Mouse (Mus musculus): ENCODE measurements around the gene Samd14.

The Samd14 gene

GRCm38 (mm10) chr11:94990102-94990748 is 19.5 kb upstream of the Samd14 start:
- peak; percentile 54 for DNase-seq

GRCm38 (mm10) chr11:94990749-94991577 is 18.7 kb upstream of the Samd14 start, which contains the start of gene Ppp1r9b:
Gene Ppp1r9b, plus strand, starts transcription at chr11:94991035.
- DNase-seq: peak; percentile 90

DNA sequence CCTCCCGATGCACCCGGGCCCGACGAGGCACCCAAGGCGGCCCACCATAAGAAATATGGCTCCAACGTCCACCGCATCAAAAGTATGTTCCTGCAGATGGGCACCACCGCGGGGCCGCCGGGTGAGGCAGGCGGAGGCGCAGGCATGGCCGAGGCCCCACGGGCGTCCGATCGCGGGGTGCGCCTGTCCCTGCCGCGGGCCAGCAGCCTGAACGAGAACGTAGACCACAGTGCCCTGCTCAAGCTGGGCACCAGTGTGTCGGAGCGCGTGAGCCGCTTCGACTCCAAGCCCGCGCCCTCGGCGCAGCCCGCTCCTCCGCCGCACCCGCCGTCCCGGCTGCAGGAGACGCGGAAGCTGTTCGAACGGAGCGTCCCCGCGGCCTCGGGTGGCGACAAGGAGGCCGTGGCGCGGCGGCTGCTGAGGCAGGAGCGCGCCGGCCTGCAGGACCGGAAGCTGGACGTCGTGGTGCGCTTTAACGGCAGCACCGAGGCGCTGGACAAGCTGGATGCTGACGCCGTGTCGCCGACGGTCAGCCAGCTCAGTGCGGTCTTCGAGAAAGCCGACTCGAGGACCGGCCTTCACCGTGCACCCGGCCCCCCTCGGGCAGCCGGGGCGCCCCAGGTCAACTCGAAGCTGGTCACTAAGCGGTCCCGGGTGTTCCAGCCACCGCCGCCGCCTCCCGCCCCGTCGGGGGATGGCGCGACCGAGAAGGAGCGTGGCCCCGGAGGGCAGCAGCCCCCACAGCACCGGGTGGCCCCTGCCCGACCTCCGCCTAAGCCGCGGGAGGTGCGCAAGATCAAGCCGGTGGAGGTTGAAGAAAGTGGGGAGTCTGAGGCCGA is 17.8 kb upstream of the Samd14 start:
- DNase-seq: no peak

- DNase-seq: no peak
These were observed 17.3 kb upstream of the Samd14 start for GRCm38 (mm10) chr11:94992480-94992753.

- no peak for DNase-seq
These were observed 16.7 kb upstream of the Samd14 start for GRCm38 (mm10) chr11:94992754-94993606.

DNA sequence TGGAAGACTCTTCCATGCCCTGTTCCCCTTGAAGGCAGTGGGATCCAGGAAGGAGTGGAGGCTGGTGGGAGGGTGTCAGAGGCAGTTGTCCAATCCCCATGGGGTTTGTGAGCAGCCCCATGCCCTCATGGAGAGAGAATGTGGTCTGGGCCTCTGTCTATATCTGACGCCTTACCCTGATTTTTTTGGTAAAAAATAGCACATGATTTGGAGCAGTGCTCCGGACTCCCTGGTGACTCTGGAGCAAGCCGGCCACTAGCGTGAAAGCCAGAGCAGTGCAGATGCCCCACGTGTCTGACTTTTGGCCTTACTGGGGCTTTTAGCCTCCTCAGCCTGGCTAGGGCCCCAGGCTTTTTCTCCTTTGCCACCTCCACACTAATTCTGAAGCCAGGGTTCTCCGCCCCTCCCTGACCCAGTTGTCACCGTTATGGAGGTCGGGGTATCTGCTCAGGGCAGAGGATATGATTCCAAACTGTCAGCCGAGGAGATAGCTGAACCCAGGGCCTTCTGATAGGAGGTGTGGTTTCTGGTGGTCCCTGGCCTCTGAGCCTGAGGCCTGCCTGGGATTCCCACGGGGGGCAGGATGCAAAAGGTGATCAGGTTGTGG is 15.4 kb upstream of the Samd14 start:
- no peak for DNase-seq

DNA sequence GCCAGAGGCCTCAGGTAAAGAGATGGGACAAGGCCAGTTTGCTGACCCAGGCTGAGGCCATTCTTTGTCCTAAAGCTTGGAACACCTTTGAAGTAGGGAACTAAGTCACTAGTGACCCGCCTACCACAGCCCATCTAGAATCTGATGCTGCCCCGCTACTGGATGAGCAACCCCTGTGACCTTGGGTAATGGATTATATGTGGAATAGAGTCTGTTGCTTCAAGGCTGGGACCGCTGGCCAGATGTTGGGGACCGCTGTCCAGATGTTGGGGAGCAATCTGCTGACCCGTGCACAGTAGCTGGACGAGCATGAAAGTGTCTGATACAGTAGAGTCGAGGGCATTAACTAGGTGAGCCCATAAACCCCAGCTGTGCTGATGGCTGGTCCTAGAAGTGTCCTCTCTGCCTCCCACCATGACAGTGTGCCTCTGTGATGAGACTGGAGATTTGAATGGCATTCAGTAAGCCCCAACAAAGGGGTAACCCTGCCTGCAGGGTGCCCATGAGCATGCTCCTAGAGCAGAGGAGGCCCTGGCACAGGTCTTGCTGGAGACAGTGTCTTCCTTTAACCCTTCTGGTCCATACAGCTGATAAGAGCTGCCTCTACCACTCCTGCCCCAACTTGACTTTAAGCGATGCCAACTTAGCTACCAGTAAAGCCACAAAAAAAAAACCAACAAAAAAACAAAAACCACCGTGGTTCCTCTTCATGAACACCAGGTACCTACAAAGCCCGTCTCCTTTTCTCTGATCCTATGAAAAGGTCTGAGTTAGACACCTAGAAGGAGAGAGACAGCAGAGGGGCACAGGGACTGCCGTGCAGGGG is 14.5 kb upstream of the Samd14 start:
- DNase-seq: no peak

GRCm38 (mm10) chr11:94996101-94996500 is 13.6 kb upstream of the Samd14 start:
- DNase-seq: no peak

- no peak for DNase-seq
These were observed 12.7 kb upstream of the Samd14 start for GRCm38 (mm10) chr11:94996984-94997383.

DNA sequence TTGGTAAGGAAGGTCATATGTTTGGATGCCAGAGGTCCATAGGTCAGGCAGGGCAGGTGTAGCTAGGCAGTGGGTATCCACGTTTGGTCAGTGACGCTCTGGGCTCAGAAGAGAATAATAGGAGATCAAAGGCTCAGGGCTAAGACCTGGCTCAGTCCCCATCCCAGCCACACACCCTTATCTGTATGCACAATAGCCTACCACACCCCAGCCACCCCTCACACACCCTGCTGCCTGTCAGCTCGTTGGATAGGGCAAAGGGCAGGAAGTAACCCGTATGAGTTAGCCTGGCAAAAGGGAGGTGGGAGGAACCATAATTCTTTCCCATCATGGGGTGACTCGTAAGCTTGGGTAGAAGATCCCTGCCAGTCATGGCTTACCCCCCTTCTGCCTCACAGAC is 12.1 kb upstream of the Samd14 start:
- DNase-seq: no peak

- DNase-seq: no peak
These were observed 11.6 kb upstream of the Samd14 start for GRCm38 (mm10) chr11:94998041-94998531.

DNA sequence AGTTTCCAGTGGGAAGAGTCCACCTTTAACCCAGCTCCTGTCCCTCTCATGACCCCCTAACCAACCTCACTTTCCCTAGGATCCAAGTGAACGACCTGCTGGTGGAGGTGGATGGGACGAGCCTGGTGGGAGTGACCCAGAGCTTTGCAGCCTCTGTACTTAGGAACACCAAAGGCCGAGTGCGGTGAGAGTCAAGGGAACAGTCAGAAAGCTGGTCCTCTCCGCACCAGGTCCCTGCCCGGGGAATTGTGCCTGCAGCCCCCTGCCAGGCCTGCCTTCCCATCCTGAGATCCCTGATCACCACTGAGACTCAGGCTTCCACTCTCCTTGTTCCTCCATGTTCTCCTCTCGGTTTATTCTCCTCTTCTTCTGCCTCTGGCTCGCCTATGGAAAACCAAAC is 9.6 kb upstream of the Samd14 start:
- no peak for DNase-seq

GRCm38 (mm10) chr11:95000548-95000947 is 9.1 kb upstream of the Samd14 start:
- peak; percentile 48 for DNase-seq

DNA sequence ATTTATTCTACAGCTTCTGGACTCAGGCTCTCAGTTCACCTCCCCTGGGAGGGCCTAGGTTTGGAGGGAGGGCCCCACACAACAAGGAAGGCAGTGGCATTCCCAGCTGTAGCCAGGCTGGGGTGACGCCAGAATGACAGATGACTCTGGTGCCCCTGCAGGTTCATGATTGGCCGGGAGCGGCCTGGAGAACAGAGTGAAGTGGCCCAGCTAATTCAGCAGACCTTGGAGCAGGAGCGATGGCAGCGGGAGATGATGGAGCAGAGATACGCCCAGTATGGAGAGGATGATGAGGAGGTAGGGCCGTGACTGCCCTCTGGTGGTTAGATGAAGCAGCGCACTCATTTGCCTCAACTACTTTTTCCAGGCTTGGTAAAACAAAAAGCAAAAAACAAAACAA is 8.6 kb upstream of the Samd14 start:
- peak; percentile 88 for DNase-seq

DNA sequence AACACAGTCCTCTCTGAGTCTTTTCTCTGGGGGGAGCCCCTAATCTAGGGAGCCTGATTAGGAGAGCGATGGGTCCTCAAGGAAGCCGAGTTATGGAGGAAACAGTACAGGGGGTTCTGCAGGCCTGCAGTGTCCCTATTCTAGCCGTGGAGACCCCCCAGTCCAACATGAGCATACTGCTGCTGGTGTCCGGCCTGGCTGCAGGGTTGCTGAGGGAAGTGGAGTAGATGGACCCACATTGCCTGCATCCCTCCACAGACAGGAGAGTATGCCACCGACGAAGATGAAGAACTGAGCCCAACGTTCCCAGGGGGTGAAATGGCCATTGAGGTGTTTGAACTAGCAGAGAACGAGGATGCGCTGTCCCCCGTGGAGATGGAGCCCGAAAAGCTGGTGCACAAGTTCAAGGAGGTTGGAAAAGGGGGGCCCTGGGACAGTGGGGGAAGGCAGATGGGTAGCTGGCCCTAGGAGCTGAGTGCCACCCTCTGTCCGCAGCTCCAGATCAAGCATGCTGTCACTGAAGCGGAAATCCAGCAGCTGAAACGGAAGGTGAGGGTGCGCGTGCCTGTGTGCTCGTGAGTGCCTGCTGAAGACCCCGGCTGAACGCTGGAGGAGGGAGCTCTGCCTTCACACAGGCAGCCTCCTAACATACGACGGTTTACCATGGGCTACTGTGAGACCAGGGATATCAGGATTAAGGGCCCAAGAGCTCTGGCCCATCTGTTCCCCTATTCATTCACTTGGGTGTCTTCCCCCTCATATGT is 7.9 kb upstream of the Samd14 start:
- DNase-seq: no peak

- DNase-seq: no peak
These were observed 7.0 kb upstream of the Samd14 start for GRCm38 (mm10) chr11:95002705-95003104.

GRCm38 (mm10) chr11:95004136-95004936 is 5.3 kb upstream of the Samd14 start:
- DNase-seq: no peak

DNA sequence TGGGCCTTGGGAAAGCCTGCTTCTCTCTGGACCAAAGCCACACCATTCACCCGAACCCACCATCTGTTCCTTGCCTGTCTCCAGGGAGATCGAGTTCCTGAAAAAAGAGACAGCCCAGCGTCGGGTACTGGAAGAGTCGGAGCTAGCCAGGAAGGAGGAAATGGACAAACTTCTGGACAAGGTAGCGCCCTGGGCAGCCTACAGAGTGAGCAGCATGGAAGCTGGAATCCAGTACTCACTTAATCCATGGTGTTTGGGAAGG is 4.8 kb upstream of the Samd14 start:
- DNase-seq: no peak

DNA sequence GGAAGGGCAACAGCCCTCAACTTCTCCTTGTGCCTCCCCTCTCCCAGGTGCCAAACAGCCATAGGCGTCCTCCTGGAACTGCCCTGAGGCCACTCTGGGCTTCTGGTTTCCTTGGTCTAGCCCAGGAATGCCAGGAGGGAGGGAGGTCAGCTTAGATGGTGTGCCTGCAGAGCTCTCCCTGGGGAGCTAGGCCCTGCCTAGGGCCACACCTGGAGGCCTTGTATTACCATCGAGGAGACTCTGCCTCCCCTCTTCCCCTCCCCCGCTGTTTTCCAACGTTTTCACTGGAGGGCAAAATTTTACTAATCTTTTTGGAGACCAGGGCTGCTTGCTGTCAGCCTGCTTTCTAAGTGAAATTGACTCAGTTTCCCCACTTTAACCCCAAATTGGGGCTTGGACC is 3.6 kb upstream of the Samd14 start:
- DNase-seq: no peak

Measured in cerebellum, adult 8-10 months (tissue).